Mouse (Mus musculus) left cerebral cortex, postnatal 4 days (tissue): ENCODE results near the gene Gm27029. TPM values are rescaled to one million over a fixed set of nuclear protein-coding genes. Genes with fewer than 3 reads are reported as not detected.
A peak's percentile ranks its signal among the peaks of the same experiment; 100 is the strongest.
"Not testable (repeated sequence)": the region's sequence is repeated elsewhere in the genome, so short reads cannot be mapped to it uniquely, and the experiment has no call there.

Source experiments
- DNase-seq: peaks from one replicate; pipeline ENCODE4 v3.0.0-alpha.2; 2022
- intact Hi-C: fragments of 180-260 bp; cut with DNase I; formaldehyde crosslinking; loops from one replicate; pipeline ENCODE4 v1.15.1; 2025
- total RNA-seq, 2 experiments: library from RNA; stranded (reverse); gene quantifications; 2 replicates each; pipeline ENCODE4 v1.2.3; 2021

Gm27029 gene
- total RNA-seq, 2 experiments from 2014 or later: 4.5 to 6.5 TPM

DNA sequence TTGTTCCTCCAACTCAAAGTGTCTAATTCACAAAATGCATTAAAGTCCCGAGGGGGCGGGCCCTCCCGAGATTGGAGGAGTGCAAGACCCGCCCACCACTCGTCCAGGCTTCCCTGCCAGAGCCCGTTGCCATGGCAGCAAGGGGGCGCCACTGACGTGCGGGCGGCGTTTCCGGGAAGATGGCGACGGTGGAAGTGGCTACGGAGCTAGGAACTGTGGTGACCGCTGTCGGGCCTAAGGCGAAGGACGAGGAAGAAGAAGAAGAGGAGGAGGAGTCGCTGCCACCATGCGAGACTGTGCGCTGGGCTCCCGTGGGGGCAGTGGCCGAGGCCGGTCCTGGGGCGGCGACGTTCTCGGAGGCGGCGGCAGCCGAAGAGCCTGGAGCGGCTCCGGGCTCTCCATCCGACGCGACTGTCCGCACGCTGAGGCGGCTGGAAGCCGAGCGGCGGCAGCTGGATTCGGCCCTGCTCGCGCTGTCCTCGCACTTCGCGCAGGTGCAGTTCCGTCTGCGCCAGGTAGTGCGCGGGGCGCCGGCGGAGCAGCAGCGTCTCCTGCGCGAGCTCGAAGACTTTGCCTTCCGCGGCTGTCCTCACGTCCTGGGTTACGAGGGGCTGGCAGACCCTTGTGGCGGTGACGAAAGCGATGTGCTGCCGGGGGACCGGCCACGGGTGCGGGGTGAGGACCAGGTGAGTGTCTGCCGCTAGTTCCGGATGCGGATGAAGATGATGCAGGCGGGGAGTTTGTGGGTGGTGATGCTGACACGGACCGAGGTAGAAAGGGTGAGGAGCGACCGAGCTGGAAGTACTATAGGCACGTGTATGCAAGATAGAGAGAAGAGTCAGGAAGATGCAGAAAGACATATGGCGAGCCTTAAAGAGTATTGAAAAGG lies 573 bp upstream of the Gm27029 start, which contains the start of the genes Rundc1 and Ptges3l:
Gene Rundc1 (plus strand): TSS at position 161 of the 889 bp plus-strand sequence.
Gene Ptges3l (minus strand): TSS at position 409 of the 889 bp plus-strand sequence.
- peak; percentile 98 for DNase-seq
- intact Hi-C loops: no loop called here

DNA sequence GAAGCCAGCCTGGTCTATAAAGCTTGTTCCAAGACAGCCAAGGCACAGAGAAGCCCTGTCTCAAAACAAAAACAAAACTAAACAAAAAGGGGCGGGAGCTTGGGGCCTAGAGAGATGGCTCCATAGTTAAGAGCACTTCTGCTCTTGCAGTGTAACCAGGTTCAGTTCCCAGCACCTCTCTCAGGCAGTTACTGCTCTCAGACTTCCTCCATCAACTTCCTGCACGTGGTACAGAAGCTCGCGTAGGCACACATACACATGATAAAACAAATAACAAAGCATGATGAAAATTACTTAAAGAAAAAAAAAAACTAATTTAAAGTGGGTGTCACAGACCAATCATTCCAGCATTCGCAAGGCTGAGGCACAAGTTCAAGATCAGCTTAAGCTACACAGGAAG lies 4.4 kb downstream of the Gm27029 start:
- no peak for DNase-seq
- intact Hi-C loops: no loop called here

DNA sequence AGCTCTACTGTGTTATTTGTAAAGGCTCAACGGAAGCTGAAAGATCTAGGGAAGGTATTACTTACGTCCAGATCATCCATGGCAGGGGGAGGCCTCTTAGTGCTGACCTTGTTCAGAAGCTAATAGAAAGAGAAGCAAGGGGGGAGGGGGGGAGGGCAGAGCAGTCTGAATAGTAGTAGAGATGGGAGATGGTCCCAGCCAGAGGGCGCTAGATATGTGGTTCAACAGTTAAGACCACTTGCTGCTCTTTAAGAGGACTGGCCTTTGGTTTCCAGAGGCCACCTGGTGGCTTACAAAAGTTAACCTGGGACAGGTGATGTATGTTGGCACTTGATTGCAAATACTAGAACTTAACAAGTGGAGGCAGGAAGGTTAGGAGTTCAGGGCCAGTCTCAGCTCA lies 5.0 kb downstream of the Gm27029 start:
- intact Hi-C loops: no loop called here
- DNase-seq: peak; percentile 34

DNA sequence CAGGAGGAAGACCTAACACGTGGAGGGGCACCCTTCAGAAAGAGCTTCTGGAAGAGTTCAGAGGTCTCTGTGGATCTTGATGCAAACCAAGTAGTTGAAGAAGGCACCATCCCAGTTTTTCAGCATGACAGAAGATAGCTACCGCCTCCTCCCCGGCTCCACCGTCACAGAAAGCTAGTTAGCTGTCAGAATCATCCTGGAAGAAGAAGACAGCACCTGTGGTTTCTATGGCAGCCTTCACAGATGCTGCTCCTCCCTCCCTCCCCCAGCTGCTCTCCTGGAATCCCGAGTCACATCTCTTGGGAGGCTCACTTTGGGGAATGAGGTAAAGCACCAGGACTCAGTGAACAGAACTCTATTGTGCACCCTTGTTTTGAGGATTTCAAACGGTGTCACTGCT lies 5.6 kb downstream of the Gm27029 start:
- DNase-seq: no peak
- intact Hi-C loops: no loop called here

DNA sequence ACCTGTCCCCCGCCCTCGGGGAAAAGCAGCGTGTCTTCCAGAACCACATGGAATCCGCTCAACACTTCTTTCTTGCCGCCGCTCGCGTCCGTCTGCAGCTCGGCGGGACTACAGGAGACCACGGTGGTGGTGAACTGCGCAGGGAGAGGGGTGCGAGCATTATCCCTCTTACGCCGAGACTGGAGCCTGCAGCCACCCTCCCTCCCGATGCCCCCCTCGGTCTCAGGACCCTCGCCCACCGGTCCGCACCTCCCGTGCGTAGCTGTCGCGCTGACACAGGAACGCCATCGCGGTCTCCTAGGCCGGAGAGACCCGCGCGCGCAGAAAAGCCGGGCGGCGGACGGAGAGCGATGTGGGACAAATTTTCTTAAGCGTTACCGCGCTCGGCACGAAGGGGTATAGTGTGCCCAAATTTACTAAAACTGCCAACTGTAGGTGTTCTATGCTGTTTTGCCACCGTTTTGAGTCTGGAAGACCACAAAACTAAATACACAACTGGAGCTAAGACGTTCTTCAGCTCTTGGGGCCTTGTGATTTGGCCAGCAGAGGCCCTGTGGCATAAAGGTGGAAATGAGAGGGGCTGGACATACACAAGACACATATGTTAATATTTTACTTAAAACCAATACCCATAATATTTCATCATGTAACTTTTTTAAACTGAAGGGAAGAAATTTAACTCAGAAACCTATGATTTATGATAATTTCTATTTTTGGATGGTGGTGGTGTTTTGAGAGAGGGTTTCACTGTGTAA lies 7.3 kb downstream of the Gm27029 start, which contains the start of gene Aarsd1:
Gene Aarsd1 (minus strand): TSS at position 515 of the 755 bp plus-strand sequence.
- DNase-seq: peak; percentile 88
- intact Hi-C loops: no loop called here

DNA sequence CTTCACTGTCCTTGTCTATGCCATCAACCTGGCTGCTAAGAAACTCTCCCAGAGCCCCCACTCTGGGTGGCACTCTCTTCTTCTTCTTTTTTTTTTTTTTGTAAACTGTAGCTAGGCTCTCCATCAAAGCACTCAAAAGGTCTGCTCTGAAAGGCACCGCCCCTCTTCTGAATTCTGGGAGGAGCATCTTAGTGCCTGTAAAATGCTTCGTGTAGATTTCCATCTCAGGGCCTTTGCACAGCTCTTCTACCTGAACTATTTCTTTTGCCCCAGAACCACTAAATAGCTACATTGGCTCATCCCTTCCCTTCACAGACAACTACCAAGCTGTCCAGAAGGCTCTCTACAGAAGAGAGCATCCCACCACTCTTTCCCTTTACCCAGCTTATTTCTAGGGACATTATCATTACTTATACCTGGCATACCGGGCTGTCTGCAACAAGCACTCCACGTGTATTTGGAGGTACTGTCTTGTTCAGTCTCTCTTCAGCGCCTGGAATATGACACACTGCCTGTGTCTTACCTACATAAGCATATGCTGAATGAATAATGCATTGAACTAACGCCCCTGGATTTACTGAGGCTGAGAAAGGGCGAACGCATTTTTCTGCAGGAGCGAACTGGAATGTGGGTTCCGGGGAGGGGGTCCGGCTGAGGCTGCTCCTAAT lies 8.0 kb downstream of the Gm27029 start:
- intact Hi-C loops: no loop called here
- DNase-seq: no peak

- intact Hi-C loops: no loop called here
- no peak for DNase-seq
Measured at GRCm38 (mm10) chr11:101415306-101415705, 9.3 kb downstream of the Gm27029 start.

DNA sequence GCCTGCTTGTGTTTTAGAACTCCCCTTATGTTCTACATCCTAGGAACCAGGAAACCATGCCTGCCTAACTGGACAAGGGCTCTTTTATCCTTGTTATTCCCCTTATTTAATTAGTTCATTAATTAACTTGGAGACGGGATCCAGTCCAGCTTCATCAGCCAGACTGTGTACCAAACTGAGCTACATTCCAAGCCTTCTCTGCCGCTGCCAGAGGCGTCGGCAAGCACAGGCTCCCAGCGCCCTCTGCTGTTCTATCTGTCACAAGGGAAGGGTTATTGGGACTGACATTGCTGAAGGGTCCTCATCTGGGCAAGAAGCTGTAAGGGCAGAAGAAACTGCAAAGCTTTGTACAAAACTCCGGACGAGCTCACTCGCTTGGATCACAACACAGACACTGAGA lies 29.5 kb downstream of the Gm27029 start:
- intact Hi-C loops: loop anchor here (2.0 to 10.0 kb wide), 2 partner anchors 70 to 170 kb away; partner anchors contain the start of genes Aoc2 and Ezh1
- DNase-seq: peak; percentile 79

- intact Hi-C loops: no loop called here
- DNase-seq: no peak
Measured at GRCm38 (mm10) chr11:101381817-101382216, 42.8 kb downstream of the Gm27029 start.

GRCm38 (mm10) chr11:101378926-101379325 lies 45.7 kb downstream of the Gm27029 start:
- no peak for DNase-seq
- intact Hi-C loops: no loop called here

GRCm38 (mm10) chr11:101378196-101378595 lies 46.4 kb downstream of the Gm27029 start:
- intact Hi-C loops: not testable (repeated sequence)

DNA sequence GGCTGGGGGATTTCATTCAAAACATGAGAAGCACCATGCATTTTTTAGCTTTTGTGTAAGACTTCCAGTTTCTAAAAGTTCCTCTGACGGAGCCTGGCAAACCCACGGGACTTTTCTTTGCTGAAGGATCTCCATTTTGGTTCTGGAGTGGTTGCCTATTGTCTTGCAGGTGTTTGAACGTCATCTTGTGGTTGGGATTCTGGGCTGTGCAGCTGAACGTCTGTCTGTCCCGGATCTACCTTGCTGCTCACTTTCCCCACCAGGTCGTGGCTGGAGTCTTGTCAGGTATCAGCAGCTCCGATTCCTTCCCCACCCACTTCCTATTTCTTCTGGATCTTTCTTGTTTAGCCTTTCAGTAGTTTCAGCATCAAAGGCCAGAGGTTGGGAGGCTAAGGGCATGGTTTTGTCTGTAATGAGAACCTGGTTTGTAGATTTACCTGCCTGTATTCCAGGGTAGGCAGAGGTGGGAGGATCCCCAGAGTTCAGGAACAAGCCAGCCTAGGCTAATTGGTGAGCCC lies 50.1 kb downstream of the Gm27029 start:
- DNase-seq: no peak
- intact Hi-C loops: no loop called here

More at GRCm38 (mm10) chr11:101378196-101378595, 46.4 kb downstream of the Gm27029 start:
- not testable (repeated sequence) for DNase-seq

DNA sequence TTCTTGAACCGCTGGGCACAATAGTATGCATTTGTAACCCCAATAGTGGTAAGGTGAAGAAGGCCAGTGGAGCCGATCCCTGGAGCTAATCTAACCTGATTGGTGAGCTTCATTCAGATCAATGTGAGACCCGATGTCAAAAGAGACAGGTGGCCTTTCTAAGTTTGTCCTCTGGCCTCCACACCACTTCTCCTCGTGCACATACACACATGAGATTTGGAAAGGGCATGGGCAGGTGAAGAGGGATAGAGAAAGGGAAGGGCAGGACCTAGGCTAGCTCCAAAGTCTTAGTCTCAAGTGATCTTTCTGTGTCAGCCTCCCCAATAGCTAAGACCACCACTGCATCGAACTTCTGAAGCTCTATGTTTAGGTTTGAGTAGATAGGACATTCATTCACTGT lies 54.5 kb downstream of the Gm27029 start:
- no peak for DNase-seq
- intact Hi-C loops: no loop called here

- intact Hi-C loops: no loop called here
- DNase-seq: no peak
Measured at GRCm38 (mm10) chr11:101367326-101367935, 57.2 kb downstream of the Gm27029 start, which contains the start of gene G6pc. TSS of gene G6pc (plus strand) at chr11:101367561.

- intact Hi-C loops: no loop called here
- no peak for DNase-seq
Measured at GRCm38 (mm10) chr11:101364531-101364931, 60.1 kb downstream of the Gm27029 start.

GRCm38 (mm10) chr11:101360651-101361113 lies 63.9 kb downstream of the Gm27029 start:
- DNase-seq: no peak
- intact Hi-C loops: no loop called here

DNA sequence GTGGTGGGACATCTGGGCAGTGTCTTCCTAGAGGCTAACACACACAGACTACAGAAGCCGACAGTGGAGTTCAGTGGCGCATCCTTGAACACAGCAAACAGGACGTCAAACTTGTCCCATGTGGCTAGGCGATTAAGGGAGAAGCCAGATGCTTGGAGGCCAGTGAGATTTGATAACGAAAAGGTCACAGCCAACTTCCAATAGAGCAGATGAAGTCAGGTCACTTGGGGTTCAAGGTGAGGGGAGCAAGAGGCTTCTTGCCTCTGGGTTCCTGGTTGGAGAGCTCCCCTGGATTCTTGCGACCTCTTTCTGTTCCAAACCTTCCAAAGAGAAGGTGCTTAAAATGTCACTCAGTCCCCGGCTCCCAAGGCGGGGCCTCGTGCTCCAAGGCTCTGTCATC lies 64.8 kb downstream of the Gm27029 start:
- intact Hi-C loops: no loop called here
- no peak for DNase-seq

GRCm38 (mm10) chr11:101357505-101358182 lies 67.0 kb downstream of the Gm27029 start:
- intact Hi-C loops: no loop called here
- DNase-seq: no peak
